Mouse (Mus musculus) thymus, postnatal 25 days (tissue): ENCODE results near the gene Srek1ip1.
A peak's percentile ranks its signal among the peaks of the same experiment; 100 is the strongest.

Experiments
- DNase-seq: peaks from one replicate; pipeline ENCODE4 v3.0.0; 2022

Gene Srek1ip1

GRCm38 (mm10) chr13:104843295-104844089, 51.2 kb downstream of the Srek1ip1 start:
- no peak for DNase-seq

DNA sequence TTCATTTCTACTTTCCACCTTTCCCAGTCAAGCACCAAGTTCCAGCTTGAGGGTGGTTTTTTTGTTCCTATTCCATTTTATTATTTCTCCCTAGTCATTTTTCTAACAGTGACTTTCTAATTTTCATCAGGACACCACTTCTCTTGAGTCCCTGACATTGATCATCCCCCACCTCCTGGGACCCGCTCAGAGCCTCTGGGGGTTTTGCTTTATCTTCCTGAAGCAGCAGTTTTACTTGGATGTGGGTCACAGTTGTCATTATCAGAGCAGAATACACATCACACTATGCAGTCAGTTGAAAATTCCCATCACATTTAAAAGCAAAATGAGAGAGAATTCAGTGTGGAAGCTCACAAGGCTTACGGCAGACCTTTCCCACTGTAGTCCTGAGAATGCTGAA, 61.4 kb downstream of the Srek1ip1 start:
- no peak for DNase-seq

DNA sequence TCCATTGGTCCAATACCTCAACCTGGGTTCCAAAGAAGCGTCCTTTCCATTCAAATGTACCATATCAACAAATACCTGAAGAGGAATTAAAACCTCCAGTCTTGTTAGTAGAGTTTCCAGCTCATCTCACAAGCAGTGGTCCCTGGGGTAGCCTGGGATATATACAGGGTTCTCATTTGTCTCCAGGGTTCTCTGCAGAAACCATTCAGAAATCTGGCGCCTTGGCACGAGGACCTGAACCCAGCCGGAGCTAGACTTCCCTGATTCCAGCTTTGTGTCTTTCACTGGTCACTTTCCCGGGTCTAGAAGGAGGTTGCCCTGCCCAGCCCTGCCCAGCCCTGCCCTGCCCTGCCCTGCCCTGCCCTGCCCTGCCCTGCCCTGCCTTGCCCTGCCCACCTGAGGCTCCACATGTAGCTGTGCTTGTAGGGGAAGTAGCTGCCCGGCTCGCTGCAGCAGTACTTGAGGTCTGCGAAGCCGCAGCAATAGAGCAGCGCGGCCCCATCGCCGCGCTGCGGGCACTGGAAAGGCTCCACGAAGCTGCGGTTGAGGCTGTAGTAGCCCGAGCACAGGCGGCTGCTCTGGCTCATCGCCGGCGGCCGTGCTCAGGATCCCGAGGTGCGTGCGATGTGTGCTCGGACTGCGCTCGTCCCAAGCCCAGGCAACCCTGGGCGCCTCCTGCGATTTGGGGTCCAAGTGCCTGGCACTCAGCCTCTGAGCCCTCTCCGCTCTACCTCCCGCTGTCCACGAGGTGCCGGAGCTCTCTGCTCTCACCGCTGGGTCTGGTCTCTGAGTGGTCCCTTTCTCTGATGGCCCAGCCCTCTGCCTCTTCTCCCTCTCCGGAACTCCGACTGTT, 71.1 kb downstream of the Srek1ip1 start, which contains the start of gene Shisal2b:
Gene Shisal2b (minus strand): TSS at position 767 of the 853 bp plus-strand sequence.
- peak; percentile 25 for DNase-seq

DNA sequence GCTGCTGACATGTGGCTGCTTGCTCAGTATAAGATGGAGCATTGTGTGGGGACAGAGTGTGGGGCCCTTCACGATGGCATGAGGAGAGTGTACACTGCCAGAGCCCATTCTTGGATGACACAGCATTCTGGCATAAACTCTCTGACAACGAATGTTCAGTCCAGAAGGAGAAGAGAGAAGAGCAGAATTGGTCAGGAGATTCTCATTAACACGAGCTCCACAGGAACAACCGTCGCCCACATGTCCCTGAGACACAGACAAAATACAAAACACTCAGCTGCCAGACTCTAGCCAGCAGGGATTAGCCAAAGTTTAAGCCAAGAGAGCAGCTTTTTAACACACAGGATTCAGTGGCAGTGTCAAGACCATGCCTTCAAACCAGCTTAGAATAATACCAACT, 74.4 kb downstream of the Srek1ip1 start:
- no peak for DNase-seq

- DNase-seq: no peak
These were observed 77.6 kb downstream of the Srek1ip1 start for GRCm38 (mm10) chr13:104869907-104870306.

- no peak for DNase-seq
These were observed 86.2 kb downstream of the Srek1ip1 start for GRCm38 (mm10) chr13:104878508-104878907.

- DNase-seq: no peak
These were observed 91.4 kb downstream of the Srek1ip1 start for GRCm38 (mm10) chr13:104883566-104884249.

- DNase-seq: no peak
These were observed 94.2 kb downstream of the Srek1ip1 start for GRCm38 (mm10) chr13:104886308-104887032.
